Mouse (Mus musculus): Measurements from ENCODE around the gene Kctd18. TPM values are rescaled to one million over a fixed set of nuclear protein-coding genes. Genes with fewer than 3 reads are reported as not detected.
"Not testable (repeated sequence)": the region's sequence is repeated elsewhere in the genome, so short reads cannot be mapped to it uniquely, and the experiment has no call there.

The Kctd18 gene
- 15.8 and 24.0 TPM in 2 replicates for total RNA-seq (2021)
- long read RNA-seq, full-length matches to known transcripts: 9 of 15 reads
- long read RNA-seq, partial matches to known transcripts: 2 of 15 reads
- long read RNA-seq, other reads (novel, unspliced or antisense): 4 of 15 reads

- no peak for DNase-seq
These were observed at the start of gene Kctd18 for GRCm38 (mm10) chr1:58018856-58019255. TSS of gene Kctd18 (minus strand) at chr1:58018956.

- DNase-seq: no peak
These were observed 46.9 kb upstream of the Kctd18 start for GRCm38 (mm10) chr1:58065606-58066005.

GRCm38 (mm10) chr1:58065151-58065550 is 46.4 kb upstream of the Kctd18 start:
- no peak for DNase-seq

GRCm38 (mm10) chr1:58062131-58062530 is 43.4 kb upstream of the Kctd18 start:
- no peak for DNase-seq

GRCm38 (mm10) chr1:58058846-58059245 is 40.1 kb upstream of the Kctd18 start:
- DNase-seq: no peak

GRCm38 (mm10) chr1:58056939-58057338 is 38.2 kb upstream of the Kctd18 start:
- no peak for DNase-seq

GRCm38 (mm10) chr1:58056074-58056807 is 37.5 kb upstream of the Kctd18 start:
- DNase-seq: no peak

GRCm38 (mm10) chr1:58055598-58055997 is 36.8 kb upstream of the Kctd18 start:
- no peak for DNase-seq

- DNase-seq: no peak
These were observed 30.4 kb upstream of the Kctd18 start for GRCm38 (mm10) chr1:58049126-58049525.

GRCm38 (mm10) chr1:58046721-58047290 is 28.1 kb upstream of the Kctd18 start:
- DNase-seq: no peak

- DNase-seq: no peak
These were observed 26.8 kb upstream of the Kctd18 start for GRCm38 (mm10) chr1:58045546-58045945.

GRCm38 (mm10) chr1:58045076-58045475 is 26.3 kb upstream of the Kctd18 start:
- no peak for DNase-seq

- DNase-seq: not testable (repeated sequence)
These were observed 18.6 kb upstream of the Kctd18 start for GRCm38 (mm10) chr1:58037306-58037705.

GRCm38 (mm10) chr1:58031160-58031769 is 12.5 kb upstream of the Kctd18 start:
- peak; percentile 60 for DNase-seq

- DNase-seq: peak; percentile 56
These were observed 11.6 kb upstream of the Kctd18 start for GRCm38 (mm10) chr1:58030156-58030871.

GRCm38 (mm10) chr1:58029636-58030117 is 10.9 kb upstream of the Kctd18 start, which contains the start of gene Aox1:
TSS of gene Aox1 (plus strand) at chr1:58029931.
- DNase-seq: peak; percentile 63

GRCm38 (mm10) chr1:58027707-58028106 is 9.0 kb upstream of the Kctd18 start:
- DNase-seq: no peak

GRCm38 (mm10) chr1:58006388-58006787 is 12.4 kb downstream of the Kctd18 start:
- DNase-seq: not testable (repeated sequence)

- DNase-seq: no peak
These were observed 20.6 kb downstream of the Kctd18 start for GRCm38 (mm10) chr1:57998146-57998545.

- DNase-seq: peak; percentile 3
These were observed 22.6 kb downstream of the Kctd18 start for GRCm38 (mm10) chr1:57996133-57996615.

GRCm38 (mm10) chr1:57995432-57996132 is 23.2 kb downstream of the Kctd18 start, which contains the start of gene Sgo2a:
TSS of gene Sgo2a (plus strand) at chr1:57995971.
- DNase-seq: peak; percentile 92

Data from adrenal gland, postnatal 25 days (tissue).